Mouse (Mus musculus): Measurements from ENCODE around the gene Atg16l2.
A peak's percentile ranks its signal among the peaks of the same experiment; 100 is the strongest.

Atg16l2 gene

DNA sequence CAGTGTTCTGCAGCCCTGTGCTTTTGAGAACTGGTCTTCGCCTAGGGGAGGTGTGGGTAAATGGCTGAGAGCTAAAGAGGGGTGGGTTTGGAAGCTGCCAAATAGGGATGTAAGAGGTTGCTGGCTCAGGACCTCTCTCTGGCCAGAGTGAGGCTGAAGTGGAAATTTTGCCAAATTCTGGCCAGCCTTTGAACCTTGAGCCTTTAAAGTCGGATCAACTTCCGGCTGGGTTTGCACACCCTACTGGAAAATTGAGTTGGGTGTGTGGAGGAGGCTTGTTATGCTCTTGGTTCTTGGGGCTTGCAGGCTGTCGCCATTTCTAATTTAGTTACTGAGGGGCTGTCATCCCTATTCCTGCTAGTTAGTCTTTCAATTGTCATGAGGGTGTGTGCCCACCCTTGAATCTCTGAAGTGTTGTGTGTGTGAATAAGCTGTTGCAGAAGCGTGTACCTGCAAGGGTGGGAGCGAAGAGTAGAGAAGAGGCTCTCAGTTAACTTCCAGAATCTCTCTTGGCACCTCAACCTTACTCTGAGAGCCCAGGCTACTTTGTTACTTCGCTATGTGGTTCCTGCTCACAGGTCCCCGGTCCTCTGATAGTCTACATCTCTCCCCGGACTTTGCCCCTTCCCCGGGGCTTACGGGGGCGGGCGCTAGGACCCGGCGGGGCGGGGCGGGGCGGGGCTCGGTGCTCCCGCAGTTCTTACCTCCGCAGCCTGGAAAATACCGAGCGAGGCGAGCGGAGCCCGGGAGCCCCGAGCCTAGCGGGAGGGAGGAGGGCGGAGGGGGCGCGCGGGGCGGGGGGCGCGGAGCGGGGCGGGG lies 18.6 kb upstream of the Atg16l2 start:
- DNase-seq = peak; percentile 38 to 53

- DNase-seq = no peak
These were observed 17.7 kb upstream of the Atg16l2 start for GRCm38 (mm10) chr7:101319796-101320195.

- DNase-seq = no peak
These were observed 16.8 kb upstream of the Atg16l2 start for GRCm38 (mm10) chr7:101318848-101319247.

DNA sequence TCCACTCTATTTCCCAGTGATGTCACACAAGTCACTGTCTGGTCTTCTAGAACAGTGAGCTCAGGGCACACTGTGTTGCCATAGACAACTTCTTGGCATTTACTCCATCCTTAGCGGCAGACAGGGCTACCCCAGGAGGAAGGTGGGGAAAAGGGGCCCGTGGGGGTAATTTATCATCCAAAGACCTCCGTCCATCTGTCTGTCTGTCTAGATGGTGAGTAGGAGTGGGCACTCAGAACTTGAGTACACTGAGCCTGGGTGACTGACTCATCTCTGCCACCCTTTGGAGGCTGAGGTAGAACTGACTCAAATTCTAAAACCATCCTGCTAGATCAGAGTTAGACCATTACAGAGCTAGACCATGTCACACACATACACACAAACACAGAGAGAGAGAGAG lies 15.0 kb upstream of the Atg16l2 start, which contains the start of gene Stard10:
Stard10 (plus strand) TSS at position 73 of the 400 bp plus-strand sequence.
- no peak for DNase-seq

DNA sequence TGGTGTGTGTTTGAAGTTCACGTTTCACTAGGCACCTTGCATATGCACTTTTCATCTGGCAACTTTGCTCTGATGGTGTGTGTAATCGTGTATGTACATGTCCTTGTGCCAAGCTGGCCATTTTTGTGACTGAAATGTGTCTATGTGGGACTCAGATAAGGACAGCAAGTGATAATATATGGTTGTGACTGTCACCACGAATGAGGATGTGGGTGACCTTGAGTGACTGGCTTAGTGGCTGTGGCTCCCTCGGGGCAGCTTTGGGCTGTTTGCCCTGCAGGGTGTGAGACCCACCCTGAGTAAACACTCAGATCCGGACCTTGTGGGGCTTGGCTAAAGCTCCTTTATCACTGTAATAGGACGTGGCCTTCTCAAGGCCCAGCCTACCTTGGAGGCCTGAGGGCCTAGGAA lies 14.5 kb upstream of the Atg16l2 start:
- DNase-seq = peak; percentile 27 to 64

GRCm38 (mm10) chr7:101315699-101316098 lies 13.6 kb upstream of the Atg16l2 start:
- DNase-seq = no peak

- no peak for DNase-seq
These were observed 12.3 kb upstream of the Atg16l2 start for GRCm38 (mm10) chr7:101314396-101314795.

GRCm38 (mm10) chr7:101313033-101313432 lies 11.0 kb upstream of the Atg16l2 start:
- DNase-seq = no peak

- no peak for DNase-seq
These were observed 9.0 kb upstream of the Atg16l2 start for GRCm38 (mm10) chr7:101311061-101311460.

DNA sequence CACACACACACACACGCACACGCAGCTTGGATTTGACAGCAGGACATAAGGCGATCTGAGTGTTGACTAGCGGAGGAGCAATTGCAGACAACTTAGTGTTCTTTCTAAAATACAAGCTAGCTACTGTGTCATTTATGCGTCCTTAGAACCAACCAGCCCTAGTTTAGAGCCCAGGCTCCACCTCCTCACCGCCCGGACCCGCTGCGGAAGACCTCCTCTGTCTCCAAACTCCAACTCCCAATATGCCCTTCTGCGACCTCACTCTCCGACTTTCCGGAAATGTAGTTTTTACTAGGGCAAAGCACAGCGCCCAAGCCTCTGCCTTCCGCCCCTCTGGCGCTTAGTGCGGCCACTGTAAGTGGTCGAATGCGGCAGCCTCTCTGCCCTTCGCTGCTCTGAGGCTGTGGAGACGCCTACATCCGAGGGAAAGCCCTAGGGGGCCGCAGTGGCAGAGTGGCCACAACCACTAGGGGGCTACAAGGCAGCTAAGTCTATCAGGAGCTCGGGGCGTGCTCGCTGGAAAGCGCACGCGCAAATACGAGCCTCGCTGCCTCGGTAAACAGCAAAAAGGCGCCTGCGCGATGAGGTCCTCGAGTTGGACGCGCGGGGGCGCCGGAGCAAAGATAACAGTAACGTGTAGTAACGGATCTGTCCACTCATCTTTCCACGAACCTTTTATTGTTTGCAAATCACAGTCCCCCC lies 8.4 kb upstream of the Atg16l2 start:
- DNase-seq = peak; percentile 97 to 98

DNA sequence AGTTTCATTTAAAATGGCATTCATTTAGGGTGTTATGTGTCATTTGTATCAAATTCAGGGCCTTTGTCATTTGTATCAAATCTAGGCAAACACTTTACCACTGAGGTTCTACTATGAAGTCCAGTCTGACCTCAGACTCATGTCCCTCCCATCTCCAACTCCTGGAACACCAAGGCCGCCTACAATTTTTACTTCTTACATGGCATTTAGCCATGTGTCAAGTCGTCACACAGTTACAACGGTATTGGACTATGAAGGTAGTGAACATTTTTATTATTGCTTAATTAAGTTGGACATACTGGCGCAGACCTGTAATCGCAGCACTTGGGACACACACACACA lies 7.9 kb upstream of the Atg16l2 start:
- DNase-seq = no peak

DNA sequence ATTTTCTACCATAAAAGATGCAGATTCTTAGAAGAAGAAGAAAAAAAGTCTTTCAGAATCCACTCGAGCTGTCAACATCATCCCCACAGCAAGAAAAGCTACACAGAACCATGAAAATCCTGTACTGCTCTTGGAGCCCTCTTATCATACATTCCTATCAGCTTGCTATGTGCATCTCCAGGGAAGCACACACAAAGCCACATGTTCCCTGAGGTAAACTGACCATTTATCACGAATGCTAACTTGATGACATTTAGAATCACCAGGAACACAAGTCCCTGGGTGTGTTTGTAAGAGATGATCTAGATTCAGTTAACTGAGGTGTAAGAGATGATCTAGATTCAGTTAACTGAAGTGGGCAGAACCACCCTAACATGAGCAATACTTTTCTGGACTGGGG lies 4.8 kb upstream of the Atg16l2 start:
- DNase-seq = no peak

DNA sequence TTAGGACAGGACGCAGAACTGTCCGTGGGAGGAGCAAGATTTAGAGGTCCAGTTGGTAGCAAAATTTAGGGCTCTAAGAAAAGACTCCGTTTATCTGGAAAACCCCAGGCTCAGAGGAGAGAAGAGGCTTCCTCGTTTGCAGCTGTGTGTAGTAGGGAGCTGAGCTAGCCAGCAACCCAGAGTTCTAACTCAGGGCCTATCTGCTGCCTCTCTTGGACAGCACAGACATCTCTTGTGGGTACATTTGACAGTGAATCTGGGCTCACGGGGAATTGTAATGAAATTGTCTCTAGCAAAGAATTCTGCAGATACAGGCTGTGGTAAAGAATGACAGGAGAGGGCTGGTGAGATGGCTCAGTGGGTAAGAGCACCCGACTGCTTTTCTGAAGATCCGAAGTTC lies 640 bp upstream of the Atg16l2 start:
- peak in 1 of 2 experiments; percentile 3 for DNase-seq

DNA sequence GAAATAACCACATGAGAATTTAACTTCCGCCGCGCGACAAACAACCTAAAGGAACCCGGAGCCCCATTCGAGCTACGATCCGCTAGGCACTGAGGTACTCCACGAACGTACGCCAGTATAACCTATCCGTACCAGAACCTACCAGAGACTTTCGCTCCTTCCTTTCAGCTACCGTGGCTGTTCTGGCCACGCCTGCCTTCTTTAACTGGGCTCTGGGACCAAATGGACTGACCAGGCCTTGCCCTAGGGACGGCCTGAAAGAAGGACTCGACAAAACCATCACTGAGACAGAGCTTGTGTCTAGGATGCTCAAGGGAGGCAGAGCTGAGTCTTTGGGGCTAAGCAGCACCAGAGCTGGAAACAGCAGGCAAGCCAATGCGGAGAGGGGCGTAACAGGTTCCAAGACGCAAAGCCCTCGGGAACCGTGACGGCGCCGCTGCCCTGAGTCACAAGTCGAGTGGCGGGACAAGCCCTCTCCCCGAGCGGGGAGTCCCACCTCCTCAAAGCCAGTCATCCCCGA lies 630 bp downstream of the Atg16l2 start:
- DNase-seq = no peak

- DNase-seq = no peak
These were observed 3.7 kb downstream of the Atg16l2 start for GRCm38 (mm10) chr7:101298375-101298774.

- DNase-seq = no peak
These were observed 5.0 kb downstream of the Atg16l2 start for GRCm38 (mm10) chr7:101297023-101297405.

DNA sequence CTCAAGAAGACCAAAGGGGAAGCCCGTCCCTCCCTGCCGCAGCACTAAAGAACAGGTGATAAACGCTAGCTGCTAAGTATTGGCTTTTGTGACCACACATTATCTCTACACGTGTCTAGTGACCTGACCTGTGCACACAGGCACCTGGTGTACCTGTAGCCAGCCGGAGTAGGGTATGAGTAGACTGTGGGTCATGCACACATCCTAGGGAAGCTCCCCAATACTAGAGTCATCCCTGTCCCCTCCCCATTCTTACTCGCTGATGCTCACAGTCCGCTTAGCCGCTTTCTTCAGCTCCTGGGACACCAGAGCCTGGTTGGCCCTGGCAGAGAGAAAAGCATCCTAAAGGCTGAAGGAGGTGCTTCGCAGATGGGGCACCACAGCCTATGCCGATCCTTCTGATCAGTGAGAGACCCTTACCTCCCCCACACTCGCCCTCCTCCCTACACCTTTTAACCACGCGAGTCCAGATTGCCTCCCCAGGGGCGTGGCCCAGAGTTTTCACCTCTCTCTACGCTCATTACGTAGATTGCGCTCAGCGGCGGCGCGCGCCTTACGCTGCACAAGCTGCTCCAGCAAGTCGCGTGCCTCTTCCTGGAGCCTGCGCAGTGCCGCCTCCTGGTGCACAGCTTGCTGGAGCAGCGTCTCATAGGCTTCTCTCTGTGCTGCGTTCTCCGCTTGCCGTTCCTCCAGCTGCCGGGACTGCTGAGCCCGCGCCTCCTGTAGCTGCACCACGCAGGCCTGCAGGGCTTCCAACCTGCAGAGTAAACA lies 5.6 kb downstream of the Atg16l2 start:
- peak; percentile 85 to 89 for DNase-seq

- DNase-seq = no peak
These were observed 6.6 kb downstream of the Atg16l2 start for GRCm38 (mm10) chr7:101295438-101295837.

GRCm38 (mm10) chr7:101293611-101294010 lies 8.4 kb downstream of the Atg16l2 start:
- peak; percentile 23 to 40 for DNase-seq

DNA sequence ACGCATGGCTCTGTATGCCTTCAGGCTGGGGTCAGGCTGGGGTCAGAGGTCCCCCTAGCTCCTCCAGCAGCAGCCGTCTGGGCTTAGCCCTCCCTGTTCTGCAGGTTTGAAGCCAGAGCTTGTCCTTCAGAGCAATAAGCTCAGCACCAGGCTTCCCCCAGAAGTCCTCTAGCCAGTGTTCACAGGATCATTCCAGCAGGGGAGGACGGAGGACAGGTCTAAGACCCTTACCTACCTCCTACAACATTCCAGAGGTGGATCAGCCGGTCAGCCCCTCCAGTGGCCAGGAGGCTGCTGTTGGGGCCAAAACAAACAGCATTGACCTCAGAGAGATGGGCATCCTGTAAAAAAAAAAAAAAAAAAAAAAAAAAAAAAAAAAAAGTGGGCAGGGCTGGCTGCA lies 8.9 kb downstream of the Atg16l2 start:
- no peak for DNase-seq

DNA sequence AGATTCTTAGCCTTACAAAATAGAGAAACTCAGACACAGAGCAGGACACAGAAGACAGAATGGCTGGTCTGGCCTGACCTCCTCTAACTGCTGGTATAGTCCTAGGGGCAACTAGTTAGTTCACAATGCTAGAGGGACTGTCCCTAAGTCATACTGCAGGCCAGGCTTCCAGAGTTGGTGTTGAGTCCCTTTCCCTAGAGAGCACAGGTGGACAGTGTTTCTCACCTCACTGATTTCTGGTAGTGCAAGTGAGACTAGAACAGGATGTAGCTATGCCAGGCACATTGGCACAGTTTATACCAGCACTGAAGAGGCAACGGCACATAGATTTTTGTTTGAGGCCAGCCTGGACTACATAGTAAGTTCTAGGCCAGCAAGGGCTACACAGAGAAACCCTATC lies 9.4 kb downstream of the Atg16l2 start:
- DNase-seq = no peak

DNA sequence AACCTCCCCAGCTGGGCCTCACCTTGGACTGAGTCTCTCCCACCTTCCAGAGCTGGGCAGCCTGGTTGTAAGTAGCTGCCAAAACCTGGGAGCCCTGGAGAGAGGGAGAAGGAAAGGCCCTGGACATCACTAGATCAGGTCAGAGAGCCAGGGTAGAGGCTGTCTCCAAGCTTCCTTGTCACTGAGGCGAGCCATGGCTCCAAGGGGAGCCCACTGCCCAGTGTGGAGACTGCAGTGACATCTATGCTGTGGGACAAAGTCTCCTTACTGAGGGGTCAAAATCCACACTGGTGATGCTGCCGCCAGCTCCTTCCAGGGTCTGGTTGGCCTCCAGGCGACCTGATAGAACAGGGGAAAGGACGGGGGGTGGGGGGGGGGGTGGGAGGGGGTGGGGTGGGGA lies 10.0 kb downstream of the Atg16l2 start:
- DNase-seq = no peak

GRCm38 (mm10) chr7:101291641-101292040 lies 10.4 kb downstream of the Atg16l2 start:
- no peak for DNase-seq
